Mouse (Mus musculus) kidney, embryonic 16.5 days (tissue): Measurements from ENCODE around the gene Ociad2. TPM values are rescaled to one million over a fixed set of nuclear protein-coding genes. Genes with fewer than 3 reads are reported as not detected.

Source experiments
- ATAC-seq: fragments of 200-750 bp; cut with Nextera tagmentation; 2 replicates; pipeline ENCODE4 v1.8.0; 2017; ENCODE audit warnings: moderate TSS enrichment; ENCODE audit not compliant: low FRiP score, low TSS enrichment
- H3K27ac ChIP-seq: fragments of 300-500 bp; sonication (generic); 2 replicates; pipeline ENCODE4 v1.5.1; 2014; ENCODE audit warnings: low read length
- H3K27me3 ChIP-seq: fragments of 300-500 bp; sonication (generic); 2 replicates; pipeline ENCODE4 v1.6.1; 2014; ENCODE audit warnings: low read length, control low read depth, mixed read lengths; ENCODE audit not compliant: insufficient read depth
- H3K36me3 ChIP-seq: fragments of 300-500 bp; sonication (generic); 2 replicates; pipeline ENCODE4 v1.6.1; 2014; ENCODE audit warnings: low read length, control low read depth, mixed read lengths; ENCODE audit not compliant: insufficient read depth
- H3K4me1 ChIP-seq: fragments of 300-500 bp; sonication (generic); 2 replicates; pipeline ENCODE4 v1.6.1; 2014; ENCODE audit warnings: low read length, control low read depth, mixed read lengths; ENCODE audit not compliant: insufficient read depth
- H3K4me2 ChIP-seq: fragments of 300-500 bp; sonication (generic); replicated peaks from 2 replicates; pipeline ENCODE4 v1.6.1; 2014; ENCODE audit warnings: low read depth, low read length
- H3K4me3 ChIP-seq: fragments of 300-500 bp; sonication (generic); 2 replicates; pipeline ENCODE4 v1.5.1; 2014; ENCODE audit warnings: mild to moderate bottlenecking, low read length
- H3K9ac ChIP-seq: fragments of 300-500 bp; sonication (generic); replicated peaks from 2 replicates; pipeline ENCODE4 v1.6.1; 2014; ENCODE audit warnings: low read length
- H3K9me3 ChIP-seq: fragments of 300-500 bp; sonication (generic); 2 replicates; pipeline ENCODE4 v1.6.1; 2016; ENCODE audit warnings: low read length, control low read depth
- WGBS: fragments of 180-500 bp; shearing (Covaris S2); extraction: QIAGEN DNeasy Blood & Tissue Kit; methylation state at CpG from one replicate; pipeline ENCODE4 v1.1.7; 2014; 5-methylcytosine and 5-hydroxymethylcytosine counted together
- polyA plus RNA-seq: library from polyadenylated mRNA; unstranded; fragments of >200 nt; fragmentation: Nextera tagmentation; extraction: Ambion mirVana; gene quantifications from 2 replicates; pipeline ENCODE4 v1.2.1, GENCODE M21; 2015

The Ociad2 gene
- polyA plus RNA-seq, 1 experiment from 2014 or later: 11.4 TPM

GRCm38 (mm10) chr5:73359134-73359751 is 18.4 kb upstream of the Ociad2 start:
- ATAC-seq: no peak
- WGBS: 68% methylated on average over 6 of the region's 6 CpGs

GRCm38 (mm10) chr5:73355393-73355792 is 14.6 kb upstream of the Ociad2 start:
- Histone ChIP-seq H3K36me3 (no peaks in the 10 kb centered on the region), H3K4me2 (no peak overlapping the region), H3K9me3 (no peaks in the 10 kb centered on the region), H3K27ac (no peak overlapping the region), H3K4me3 (no peak overlapping the region), H3K4me1 (peaks cover 9% of the 10 kb centered on the region; the same call in 1 of the 2 replicates), H3K27me3 (no peaks in the 10 kb centered on the region), H3K9ac (no peak overlapping the region)
- 66% methylated on average over 5 of the region's 5 CpGs for WGBS
- ATAC-seq: no peak

More at GRCm38 (mm10) chr5:73359134-73359751, 18.4 kb upstream of the Ociad2 start:
- Histone ChIP-seq H3K9me3 (no peaks in the 10 kb centered on the region), H3K4me1 (0 out of 2 replicates have a peak, but pooled peaks cover 6% of the 10 kb centered on the region), H3K36me3 (no peaks in the 10 kb centered on the region), H3K9ac (no peak overlapping the region), H3K27me3 (no peaks in the 10 kb centered on the region), H3K27ac (no peak overlapping the region), H3K4me2 (peak overlapping the region; percentile 19; the same call in 1 of the 2 replicates), H3K4me3 (no peak overlapping the region)

DNA sequence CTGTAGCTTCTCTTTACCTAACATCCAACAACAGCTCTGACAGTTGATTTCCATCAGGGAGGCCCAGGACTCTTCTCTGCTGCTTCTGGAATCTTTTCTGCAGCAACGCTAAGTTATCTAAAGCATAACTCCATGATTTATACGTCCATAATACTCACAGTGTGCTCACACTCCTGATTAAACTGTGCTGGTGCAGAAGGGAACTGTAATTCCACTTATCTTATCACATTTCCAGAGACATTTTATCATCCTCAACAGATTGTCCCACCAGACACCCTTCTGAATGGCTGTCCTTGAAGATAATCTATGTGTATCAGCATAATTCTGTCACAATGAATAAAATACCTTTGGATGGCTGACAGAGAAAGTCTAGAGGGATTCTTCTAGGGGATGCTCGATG is 13.2 kb upstream of the Ociad2 start:
- no peaks in the 10 kb centered on the region for H3K36me3 ChIP-seq
- H3K27ac ChIP-seq: no peak overlapping the region

DNA sequence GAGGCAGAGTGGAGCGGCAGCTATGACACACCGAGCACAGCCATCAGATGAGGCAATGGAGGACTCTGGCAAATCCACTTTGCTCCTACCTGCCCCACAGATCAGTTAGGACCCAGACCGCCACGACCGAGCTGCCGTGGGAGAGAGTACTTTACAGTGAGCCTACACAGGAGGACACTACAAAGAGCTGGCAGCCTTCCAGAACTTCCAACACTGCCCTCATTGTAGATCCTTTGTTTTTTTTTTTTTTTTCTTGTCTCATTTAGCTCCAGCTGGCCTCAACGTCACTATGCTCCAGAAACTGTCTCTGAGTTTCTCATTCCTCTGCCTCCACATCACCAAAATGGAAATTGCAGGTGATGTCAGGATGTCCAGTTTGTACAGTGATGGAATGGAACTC is 12.7 kb upstream of the Ociad2 start:
- Histone ChIP-seq H3K9ac (no peak overlapping the region), H3K27ac (no peak overlapping the region), H3K36me3 (no peaks in the 10 kb centered on the region), H3K4me2 (no peak overlapping the region), H3K27me3 (no peaks in the 10 kb centered on the region), H3K9me3 (no peaks in the 10 kb centered on the region), H3K4me1 (peaks cover 11% of the 10 kb centered on the region; the same call in 1 of the 2 replicates), H3K4me3 (no peak overlapping the region)
- no peak for ATAC-seq
- 45% methylated on average over 7 of the region's 7 CpGs for WGBS

More for the DNA sequence above, 13.2 kb upstream of the Ociad2 start:
- H3K4me1 ChIP-seq: peaks cover 11% of the 10 kb centered on the region; the same call in 1 of the 2 replicates
- 61% methylated on average over 3 of the region's 3 CpGs for WGBS
- no peak overlapping the region for H3K9ac ChIP-seq
- ATAC-seq: no peak
- no peak overlapping the region for H3K4me2 ChIP-seq
- no peaks in the 10 kb centered on the region for H3K27me3 ChIP-seq
- no peaks in the 10 kb centered on the region for H3K9me3 ChIP-seq
- H3K4me3 ChIP-seq: no peak overlapping the region

DNA sequence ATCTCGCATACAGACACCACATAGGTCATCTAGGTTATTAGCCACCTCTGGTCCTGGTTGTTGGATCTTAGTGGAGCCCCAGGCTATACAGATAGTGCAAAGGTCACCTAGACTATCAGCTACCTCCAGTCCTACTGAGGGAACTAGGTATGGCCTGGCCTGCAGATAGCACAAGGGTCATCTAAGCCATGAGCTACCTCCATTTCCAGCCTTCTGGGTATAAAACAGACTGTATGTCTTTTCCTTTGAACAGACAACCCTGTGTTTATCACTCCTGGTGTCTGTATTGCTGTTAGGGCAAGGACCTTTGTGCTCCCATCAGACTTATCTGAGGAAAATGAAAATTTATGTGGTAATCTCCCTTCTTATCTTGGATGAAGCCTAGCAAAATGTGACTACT is 11.0 kb upstream of the Ociad2 start:
- H3K27me3 ChIP-seq: no peaks in the 10 kb centered on the region
- H3K9me3 ChIP-seq: no peaks in the 10 kb centered on the region
- no peak for ATAC-seq
- no peak overlapping the region for H3K4me2 ChIP-seq
- 97% methylated on average over 1 of the region's 1 CpGs for WGBS
- no peak overlapping the region for H3K27ac ChIP-seq
- H3K36me3 ChIP-seq: no peaks in the 10 kb centered on the region
- peaks cover 11% of the 10 kb centered on the region; the same call in 1 of the 2 replicates for H3K4me1 ChIP-seq
- H3K4me3 ChIP-seq: no peak overlapping the region
- H3K9ac ChIP-seq: no peak overlapping the region

DNA sequence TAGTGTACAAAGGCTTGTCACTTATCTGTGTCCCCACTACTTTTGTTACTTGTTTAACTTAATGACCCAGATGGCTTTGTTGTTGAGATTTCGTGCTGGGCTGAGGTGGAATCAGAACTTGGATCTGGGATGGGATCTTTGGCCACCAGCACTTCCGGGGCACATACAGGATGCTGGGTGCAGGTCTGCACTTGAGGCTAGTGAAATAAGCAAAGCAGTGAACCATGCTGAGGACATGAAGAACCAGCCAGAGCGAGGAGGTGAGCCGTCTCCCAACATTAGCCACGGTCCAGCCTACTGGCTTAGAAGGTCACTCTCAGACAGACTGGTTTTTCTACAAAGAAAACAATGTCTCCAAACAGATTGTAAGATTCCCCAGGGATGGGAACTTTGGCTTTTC is 8.7 kb upstream of the Ociad2 start:
- H3K9ac ChIP-seq: no peak overlapping the region
- WGBS: 30% methylated on average over 5 of the region's 5 CpGs

GRCm38 (mm10) chr5:73345254-73345653 is 4.4 kb upstream of the Ociad2 start:
- no peak for ATAC-seq
- no peaks in the 10 kb centered on the region for H3K36me3 ChIP-seq
- no peaks in the 10 kb centered on the region for H3K27me3 ChIP-seq
- H3K9ac ChIP-seq: no peak overlapping the region
- H3K4me1 ChIP-seq: peaks cover 8% of the 10 kb centered on the region; the same call in 1 of the 2 replicates
- no peak overlapping the region for H3K4me3 ChIP-seq
- H3K27ac ChIP-seq: no peak overlapping the region
- no peaks in the 10 kb centered on the region for H3K9me3 ChIP-seq
- no peak overlapping the region for H3K4me2 ChIP-seq
- WGBS: 92% methylated on average over 4 of the region's 4 CpGs

More for the DNA sequence above, 8.7 kb upstream of the Ociad2 start:
- H3K4me3 ChIP-seq: no peak overlapping the region
- no peak overlapping the region for H3K4me2 ChIP-seq
- ATAC-seq: no peak
- H3K9me3 ChIP-seq: no peaks in the 10 kb centered on the region
- no peaks in the 10 kb centered on the region for H3K36me3 ChIP-seq
- peaks cover 11% of the 10 kb centered on the region; the same call in 1 of the 2 replicates for H3K4me1 ChIP-seq
- H3K27me3 ChIP-seq: no peaks in the 10 kb centered on the region
- no peak overlapping the region for H3K27ac ChIP-seq

- no peaks in the 10 kb centered on the region for H3K36me3 ChIP-seq
- no peaks in the 10 kb centered on the region for H3K9me3 ChIP-seq
- peak; percentile 39; the same call in 1 of the 2 replicates for ATAC-seq
- no peak overlapping the region for H3K9ac ChIP-seq
- 57% methylated on average over 10 of the region's 10 CpGs for WGBS
- H3K27me3 ChIP-seq: no peaks in the 10 kb centered on the region
- no peak overlapping the region for H3K4me2 ChIP-seq
- no peak overlapping the region for H3K27ac ChIP-seq
- peaks cover 3% of the 10 kb centered on the region; the same call in 1 of the 2 replicates for H3K4me1 ChIP-seq
- no peak overlapping the region for H3K4me3 ChIP-seq
Measured at GRCm38 (mm10) chr5:73344310-73344709, 3.5 kb upstream of the Ociad2 start.

GRCm38 (mm10) chr5:73342701-73343355 is 2.0 kb upstream of the Ociad2 start:
- WGBS: 86% methylated on average over 22 of the region's 22 CpGs
- Histone ChIP-seq H3K36me3 (no peaks in the 10 kb centered on the region), H3K4me2 (no peak overlapping the region), H3K27ac (no peak overlapping the region), H3K9me3 (no peaks in the 10 kb centered on the region), H3K4me3 (no peak overlapping the region), H3K9ac (no peak overlapping the region), H3K27me3 (no peaks in the 10 kb centered on the region), H3K4me1 (peaks cover 2% of the 10 kb centered on the region; the same call in 1 of the 2 replicates)
- ATAC-seq: no peak
